Mouse (Mus musculus): Measurements from ENCODE around the gene Hdac8. TPM values are rescaled to one million over a fixed set of nuclear protein-coding genes. Genes with fewer than 3 reads are reported as not detected.

The Hdac8 gene
- polyA plus RNA-seq, 1 experiment: 9.8 TPM

- Histone ChIP-seq H3K4me3 (ENCODE audit: insufficient read depth, low read length) (no peak overlapping the region), H3K4me1 (ENCODE audit: control insufficient read depth, insufficient read depth, low read length) (peaks cover 3% of the 10 kb centered on the region; the same call in 1 of the 2 replicates), H3K27ac (ENCODE audit: insufficient read depth, low read depth, low read length) (no peak overlapping the region)
- TF ChIP-seq POLR2A (IDR thresholded peaks at IDR 0.05; ENCODE audit: borderline replicate concordance, low read depth, low read length) (no peak), CTCF (IDR thresholded peaks at IDR 0.05; ENCODE audit: low read depth, low read length) (no peak)
Measured at GRCm38 (mm10) chrX:102418343-102419127, 86.6 kb downstream of the Hdac8 start.

- Histone ChIP-seq H3K4me1 (ENCODE audit: control insufficient read depth, insufficient read depth, low read length) (peaks cover 3% of the 10 kb centered on the region; the same call in 1 of the 2 replicates), H3K4me3 (ENCODE audit: insufficient read depth, low read length) (no peak overlapping the region), H3K27ac (ENCODE audit: insufficient read depth, low read depth, low read length) (no peak overlapping the region)
- TF ChIP-seq POLR2A (IDR thresholded peaks at IDR 0.05; ENCODE audit: borderline replicate concordance, low read depth, low read length) (no peak), CTCF (IDR thresholded peaks at IDR 0.05; ENCODE audit: low read depth, low read length) (no peak)
Measured at GRCm38 (mm10) chrX:102416972-102417371, 88.2 kb downstream of the Hdac8 start.

GRCm38 (mm10) chrX:102416386-102416785 lies 88.8 kb downstream of the Hdac8 start:
- TF ChIP-seq CTCF (IDR thresholded peaks at IDR 0.05; ENCODE audit: low read depth, low read length) (no peak), POLR2A (IDR thresholded peaks at IDR 0.05; ENCODE audit: borderline replicate concordance, low read depth, low read length) (no peak)
- no peak overlapping the region for H3K4me3 ChIP-seq (ENCODE audit: insufficient read depth, low read length)
- no peak overlapping the region for H3K27ac ChIP-seq (ENCODE audit: insufficient read depth, low read depth, low read length)
- peaks cover 3% of the 10 kb centered on the region; the same call in 1 of the 2 replicates for H3K4me1 ChIP-seq (ENCODE audit: control insufficient read depth, insufficient read depth, low read length)

GRCm38 (mm10) chrX:102384765-102385164 lies 120.4 kb downstream of the Hdac8 start:
- H3K27ac ChIP-seq (ENCODE audit: insufficient read depth, low read depth, low read length): no peak overlapping the region
- peaks cover 16% of the 10 kb centered on the region for H3K4me1 ChIP-seq (ENCODE audit: control insufficient read depth, insufficient read depth, low read length)
- TF ChIP-seq POLR2A (IDR thresholded peaks at IDR 0.05; ENCODE audit: borderline replicate concordance, low read depth, low read length) (no peak), CTCF (IDR thresholded peaks at IDR 0.05; ENCODE audit: low read depth, low read length) (no peak)
- H3K4me3 ChIP-seq (ENCODE audit: insufficient read depth, low read length): no peak overlapping the region

- no peak overlapping the region for H3K4me3 ChIP-seq (ENCODE audit: insufficient read depth, low read length)
- peaks cover 16% of the 10 kb centered on the region for H3K4me1 ChIP-seq (ENCODE audit: control insufficient read depth, insufficient read depth, low read length)
- no peak overlapping the region for H3K27ac ChIP-seq (ENCODE audit: insufficient read depth, low read depth, low read length)
- TF ChIP-seq CTCF (IDR thresholded peaks at IDR 0.05; ENCODE audit: low read depth, low read length) (no peak), POLR2A (IDR thresholded peaks at IDR 0.05; ENCODE audit: borderline replicate concordance, low read depth, low read length) (no peak)
Measured at GRCm38 (mm10) chrX:102383151-102383550, 122.0 kb downstream of the Hdac8 start.

- TF ChIP-seq CTCF (IDR thresholded peaks at IDR 0.05; ENCODE audit: low read depth, low read length) (no peak), POLR2A (IDR thresholded peaks at IDR 0.05; ENCODE audit: borderline replicate concordance, low read depth, low read length) (no peak)
- Histone ChIP-seq H3K4me1 (ENCODE audit: control insufficient read depth, insufficient read depth, low read length) (no peaks in the 10 kb centered on the region), H3K4me3 (ENCODE audit: insufficient read depth, low read length) (no peak overlapping the region), H3K27ac (ENCODE audit: insufficient read depth, low read depth, low read length) (no peak overlapping the region)
Measured at GRCm38 (mm10) chrX:102366510-102366909, 138.6 kb downstream of the Hdac8 start.

- no peak overlapping the region for H3K4me3 ChIP-seq (ENCODE audit: insufficient read depth, low read length)
- TF ChIP-seq POLR2A (IDR thresholded peaks at IDR 0.05; ENCODE audit: borderline replicate concordance, low read depth, low read length): no peak
- no peak for TF ChIP-seq CTCF (IDR thresholded peaks at IDR 0.05; ENCODE audit: low read depth, low read length)
- no peak overlapping the region for H3K27ac ChIP-seq (ENCODE audit: insufficient read depth, low read depth, low read length)
- H3K4me1 ChIP-seq (ENCODE audit: control insufficient read depth, insufficient read depth, low read length): no peaks in the 10 kb centered on the region
Measured at GRCm38 (mm10) chrX:102362244-102362643, 142.9 kb downstream of the Hdac8 start.

GRCm38 (mm10) chrX:102353412-102353811 lies 151.7 kb downstream of the Hdac8 start:
- Histone ChIP-seq H3K4me1 (ENCODE audit: control insufficient read depth, insufficient read depth, low read length) (no peaks in the 10 kb centered on the region), H3K27ac (ENCODE audit: insufficient read depth, low read depth, low read length) (no peak overlapping the region), H3K4me3 (ENCODE audit: insufficient read depth, low read length) (no peak overlapping the region)
- TF ChIP-seq CTCF (IDR thresholded peaks at IDR 0.05; ENCODE audit: low read depth, low read length) (no peak), POLR2A (IDR thresholded peaks at IDR 0.05; ENCODE audit: borderline replicate concordance, low read depth, low read length) (no peak)

GRCm38 (mm10) chrX:102349843-102350731 lies 155.1 kb downstream of the Hdac8 start:
- no peaks in the 10 kb centered on the region for H3K4me1 ChIP-seq (ENCODE audit: control insufficient read depth, insufficient read depth, low read length)
- H3K27ac ChIP-seq (ENCODE audit: insufficient read depth, low read depth, low read length): no peak overlapping the region
- TF ChIP-seq POLR2A (IDR thresholded peaks at IDR 0.05; ENCODE audit: borderline replicate concordance, low read depth, low read length) (no peak), CTCF (IDR thresholded peaks at IDR 0.05; ENCODE audit: low read depth, low read length) (no peak)
- no peak overlapping the region for H3K4me3 ChIP-seq (ENCODE audit: insufficient read depth, low read length)
